Mouse (Mus musculus) left cerebral cortex, adult 2 months (tissue): ENCODE data around the gene Epha3. TPM values are rescaled to one million over a fixed set of nuclear protein-coding genes. Genes with fewer than 3 reads are reported as not detected.

Source experiments
- DNase-seq, 2 experiments: peaks; one replicate each; pipeline ENCODE4 v3.0.0; 2021 to 2022; ENCODE audit warnings: low spot score in 2 of 2, mixed read lengths in 1 of 2; ENCODE audit errors: extremely low spot score in 1 of 2
- H3K27ac ChIP-seq: fragments of 200-600 bp; 2 replicates; pipeline ENCODE4 v1.8.1; 2022
- H3K4me3 ChIP-seq: fragments of 200-600 bp; 2 replicates; pipeline ENCODE4 v1.8.1; 2022
- CTCF ChIP-seq: fragments of 200-600 bp; IDR thresholded peaks from 2 replicates; pipeline ENCODE4 v1.8.1; 2022; ENCODE audit warnings: antibody characterized with exemption, mild to moderate bottlenecking, moderate library complexity
- intact Hi-C: fragments of 180-260 bp; cut with DNase I; formaldehyde crosslinking; loops from one replicate; pipeline ENCODE4 v1.15.1; 2025
- total RNA-seq, 2 experiments: library from RNA; stranded (reverse); gene quantifications; 2 replicates each; pipeline ENCODE4 v1.2.3; 2021

Epha3 gene
- total RNA-seq, 2 experiments from 2014 or later = 11.8 to 16.1 TPM

DNA sequence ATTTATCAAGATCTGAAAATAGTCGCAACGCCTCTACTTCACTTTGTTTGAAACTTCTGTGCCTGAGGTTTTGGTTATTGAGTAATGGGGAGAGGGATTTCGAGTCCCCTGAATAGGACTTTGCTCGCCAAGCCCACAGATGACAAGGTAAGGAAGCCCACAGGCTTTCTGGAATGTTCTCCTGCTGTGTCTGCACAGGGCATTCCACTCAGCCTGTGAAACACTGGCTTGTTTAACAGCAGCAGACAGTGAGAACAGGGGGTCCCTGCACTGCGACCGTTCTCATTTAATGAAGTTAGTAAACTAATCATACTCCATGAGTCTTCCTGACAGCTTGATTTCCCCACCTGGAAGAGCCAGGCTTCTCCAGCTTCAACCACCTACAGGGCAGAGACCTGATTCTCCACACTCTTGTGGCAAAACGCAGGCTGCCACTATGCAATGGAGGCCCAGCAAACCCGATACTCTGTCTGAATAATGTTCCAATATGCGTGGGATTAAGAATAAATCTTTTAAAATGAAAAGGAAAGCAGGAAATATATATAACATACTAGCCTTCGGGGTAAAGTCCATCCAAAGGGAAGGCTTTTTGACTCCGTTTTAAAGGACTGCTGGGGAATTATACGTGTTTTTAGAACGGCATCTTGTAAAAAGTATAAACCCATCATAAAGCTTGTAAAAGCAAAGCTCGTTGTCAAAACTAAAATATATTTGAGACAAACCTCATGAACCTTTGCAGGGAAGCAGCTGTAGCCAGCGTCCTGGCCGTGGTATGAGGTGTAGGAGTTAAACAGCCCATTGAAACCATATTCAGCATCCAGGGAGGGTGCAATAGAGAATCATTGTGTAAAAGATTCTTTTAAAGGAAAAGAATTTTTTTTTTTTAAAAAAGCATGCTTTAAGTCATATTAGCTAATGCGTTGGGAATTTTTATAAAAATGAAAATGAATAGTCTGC, 156.8 kb downstream of the Epha3 start:
- no peak overlapping the region for H3K27ac ChIP-seq
- DNase-seq = no peak
- intact Hi-C loops = no loop called here
- TF ChIP-seq CTCF = no peak
- H3K4me3 ChIP-seq = no peak overlapping the region

- no peak overlapping the region for H3K4me3 ChIP-seq
- no peak overlapping the region for H3K27ac ChIP-seq
- no peak for DNase-seq
- TF ChIP-seq CTCF = no peak
- intact Hi-C loops = no loop called here
These were observed 174.6 kb downstream of the Epha3 start for GRCm38 (mm10) chr16:63689371-63689770.

GRCm38 (mm10) chr16:63684211-63684610, 179.8 kb downstream of the Epha3 start:
- H3K4me3 ChIP-seq = no peak overlapping the region
- TF ChIP-seq CTCF = no peak
- H3K27ac ChIP-seq = no peak overlapping the region
- intact Hi-C loops = no loop called here
- DNase-seq = no peak

DNA sequence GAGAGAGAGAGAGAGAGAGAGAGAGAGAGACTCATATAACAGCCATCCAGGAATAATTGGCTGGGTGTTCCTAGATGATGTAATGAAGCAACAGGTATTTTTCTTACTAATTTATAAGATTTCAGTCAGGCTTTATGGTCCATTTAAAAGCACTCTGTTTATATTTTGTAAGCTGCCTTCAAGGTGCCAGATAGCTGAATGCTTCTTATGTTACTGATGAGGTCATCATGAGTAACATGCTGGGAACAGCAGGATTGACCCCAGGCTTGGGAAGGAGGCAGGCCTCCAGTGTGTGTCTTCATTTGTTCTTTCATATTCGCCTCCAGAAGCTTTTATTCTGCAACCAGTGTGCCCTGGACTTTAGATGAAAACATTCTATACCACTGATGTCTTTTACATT, 189.5 kb downstream of the Epha3 start:
- no peak for TF ChIP-seq CTCF
- intact Hi-C loops = no loop called here
- Histone ChIP-seq H3K27ac (no peak overlapping the region), H3K4me3 (no peak overlapping the region)
- no peak for DNase-seq

DNA sequence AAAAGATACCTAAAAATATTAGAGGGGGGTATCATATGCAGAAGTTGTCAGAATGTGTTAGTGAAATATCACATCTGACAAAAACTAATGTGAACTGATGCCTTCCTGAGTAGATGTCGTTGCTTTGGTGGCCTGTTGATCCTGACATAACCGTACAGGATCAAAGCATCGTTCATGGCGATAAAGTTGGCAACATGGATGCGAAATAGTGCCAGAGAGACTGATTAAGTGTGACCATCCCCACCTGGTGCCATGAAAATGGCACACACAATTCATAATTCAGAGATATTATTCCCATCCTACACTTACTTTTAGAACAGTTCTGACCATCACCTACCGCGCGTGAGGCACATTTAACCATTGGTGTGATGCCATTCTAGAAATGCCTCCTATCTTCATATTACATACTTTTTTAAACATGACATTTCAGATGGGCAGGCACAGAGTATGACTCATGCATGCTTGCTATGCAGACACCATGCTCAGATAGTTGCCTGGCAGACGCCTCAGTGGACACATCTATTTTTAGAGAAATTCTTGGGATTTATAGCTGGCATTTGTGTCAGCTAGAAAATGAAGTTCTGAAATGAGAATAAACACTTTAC, 190.6 kb downstream of the Epha3 start:
- TF ChIP-seq CTCF = no peak
- no peak for DNase-seq
- intact Hi-C loops = no loop called here
- Histone ChIP-seq H3K4me3 (no peak overlapping the region), H3K27ac (no peak overlapping the region)

DNA sequence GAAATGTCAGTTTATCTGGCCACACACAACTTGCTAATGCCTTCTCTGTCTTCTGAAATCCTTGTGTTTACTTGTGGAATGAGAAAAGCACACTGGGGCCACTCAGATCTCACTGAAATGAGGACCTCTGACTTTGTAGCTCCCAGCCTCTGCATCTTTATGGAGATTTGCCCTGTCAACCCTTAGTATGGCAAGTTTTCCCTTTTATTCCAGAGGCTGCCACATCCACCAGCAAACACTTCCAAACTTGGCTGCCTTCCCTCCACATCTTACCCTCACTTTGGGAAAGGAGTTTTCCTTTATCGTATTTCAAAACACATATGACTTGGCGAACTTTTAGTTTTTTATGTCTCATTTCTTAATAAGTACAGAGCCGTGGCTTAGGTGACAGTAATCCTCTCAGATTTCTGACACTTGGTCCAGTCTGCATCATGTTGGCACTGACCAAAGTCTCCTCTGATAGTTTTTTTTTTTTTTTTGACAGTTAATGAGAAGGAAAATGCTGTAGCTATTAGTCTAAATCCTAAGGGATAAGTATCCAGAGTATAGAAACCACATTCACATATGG, 198.0 kb downstream of the Epha3 start:
- no peak for DNase-seq
- Histone ChIP-seq H3K4me3 (no peak overlapping the region), H3K27ac (no peak overlapping the region)
- intact Hi-C loops = no loop called here
- no peak for TF ChIP-seq CTCF

DNA sequence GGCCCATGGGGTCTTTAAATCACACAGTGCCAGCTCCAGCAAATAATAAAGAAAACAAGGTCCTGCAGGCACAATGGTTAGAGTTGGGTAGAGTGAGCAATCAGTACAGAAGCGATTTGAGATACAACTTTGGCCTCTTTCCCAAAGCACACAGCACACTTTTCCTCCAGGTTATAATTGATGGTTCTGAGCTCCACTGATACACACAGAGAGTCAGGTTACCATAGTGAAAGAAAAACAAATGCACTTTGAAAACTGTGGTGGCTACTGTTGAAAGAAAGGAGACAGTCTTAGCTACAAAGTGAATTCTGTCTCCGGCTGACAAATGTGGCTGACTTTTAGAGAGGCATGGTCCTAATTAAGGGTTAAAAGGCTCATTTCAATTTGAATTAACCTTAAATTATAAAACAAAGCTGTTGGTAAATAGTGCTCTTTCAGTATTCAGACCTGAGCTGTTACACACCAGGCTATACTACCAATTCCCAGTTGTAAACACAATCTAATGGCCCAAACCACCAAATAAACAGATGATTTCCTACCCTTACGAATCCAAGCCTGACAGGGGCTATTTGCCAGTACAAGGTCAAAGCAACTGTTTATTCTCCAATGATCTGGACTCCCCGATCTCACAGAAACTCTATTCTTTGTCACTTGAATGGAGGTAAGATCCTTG, 205.5 kb downstream of the Epha3 start:
- Histone ChIP-seq H3K4me3 (no peak overlapping the region), H3K27ac (no peak overlapping the region)
- no peak for TF ChIP-seq CTCF
- DNase-seq = no peak
- intact Hi-C loops = no loop called here

- DNase-seq = no peak
- Histone ChIP-seq H3K27ac (no peak overlapping the region), H3K4me3 (no peak overlapping the region)
- intact Hi-C loops = no loop called here
- TF ChIP-seq CTCF = no peak
These were observed 206.2 kb downstream of the Epha3 start for GRCm38 (mm10) chr16:63657743-63658142.

DNA sequence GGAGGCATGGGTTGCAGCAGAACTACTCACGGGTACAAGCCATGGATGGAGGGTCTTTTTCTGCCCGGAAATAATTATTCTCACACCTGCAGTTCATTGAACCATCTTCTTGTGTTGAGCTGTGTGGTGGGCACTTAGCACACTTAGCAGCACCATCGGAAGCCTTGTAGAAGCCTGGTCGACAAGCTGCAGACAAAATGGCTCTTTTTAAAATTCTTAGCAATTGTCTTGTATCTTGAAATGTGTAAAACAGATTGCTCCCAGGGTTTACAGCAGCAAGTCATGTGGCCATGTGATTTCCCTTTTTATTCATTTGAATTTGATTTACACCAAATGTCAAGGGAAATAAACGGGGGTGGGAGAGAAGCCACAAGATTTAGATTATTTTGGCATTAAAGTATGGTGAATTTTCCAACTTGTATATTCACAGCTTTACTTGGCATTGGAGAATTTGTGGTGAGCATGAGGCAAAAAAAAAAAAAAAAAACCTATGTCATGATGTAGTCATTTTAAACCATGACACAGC, 210.5 kb downstream of the Epha3 start:
- TF ChIP-seq CTCF = no peak
- no peak overlapping the region for H3K4me3 ChIP-seq
- H3K27ac ChIP-seq = no peak overlapping the region
- intact Hi-C loops = no loop called here
- no peak for DNase-seq

DNA sequence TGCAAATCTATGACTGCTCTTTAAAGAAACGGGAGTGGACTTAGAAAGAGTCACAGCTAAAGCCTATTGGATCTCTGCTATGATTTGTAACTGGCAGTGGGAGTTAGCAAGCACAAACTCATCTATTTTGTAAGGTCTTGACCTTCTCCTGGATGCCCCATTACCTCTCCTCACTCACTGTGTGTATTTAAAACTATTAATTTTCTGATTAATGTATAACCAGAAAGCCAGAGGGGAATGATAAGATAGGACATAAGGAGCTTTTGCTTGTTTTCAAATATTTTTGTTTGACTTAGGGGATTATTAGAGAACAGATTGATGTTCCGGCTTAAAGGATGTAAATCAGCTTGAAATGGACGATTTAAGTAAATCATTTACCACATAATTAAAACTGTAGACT, 213.2 kb downstream of the Epha3 start:
- no peak for DNase-seq
- no peak overlapping the region for H3K27ac ChIP-seq
- no peak overlapping the region for H3K4me3 ChIP-seq
- intact Hi-C loops = no loop called here
- no peak for TF ChIP-seq CTCF

GRCm38 (mm10) chr16:63646577-63646976, 217.4 kb downstream of the Epha3 start:
- DNase-seq = no peak
- H3K27ac ChIP-seq = no peak overlapping the region
- H3K4me3 ChIP-seq = no peak overlapping the region
- intact Hi-C loops = no loop called here
- no peak for TF ChIP-seq CTCF

- intact Hi-C loops = no loop called here
- no peak for DNase-seq
- no peak for TF ChIP-seq CTCF
- Histone ChIP-seq H3K27ac (no peak overlapping the region), H3K4me3 (no peak overlapping the region)
These were observed 221.3 kb downstream of the Epha3 start for GRCm38 (mm10) chr16:63642641-63643040.
